Mouse (Mus musculus) CH12.LX (cell line): ENCODE results near the gene Cnst. TPM values are rescaled to one million over a fixed set of nuclear protein-coding genes. Genes with fewer than 3 reads are reported as not detected.
"Not testable (repeated sequence)": the region's sequence is repeated elsewhere in the genome, so short reads cannot be mapped to it uniquely, and the experiment has no call there.

Experiments
- DNase-seq: peaks from one replicate; pipeline ENCODE4 v3.0.0-alpha.2; 2013; ENCODE audit errors: extremely low read depth
- H3K27ac ChIP-seq: 2 replicates; pipeline ENCODE4 v1.5.1; 2012; ENCODE audit warnings: low read depth, mild to moderate bottlenecking, control low read depth, moderate library complexity; ENCODE audit not compliant: insufficient read depth
- H3K27me3 ChIP-seq: replicated peaks from 2 replicates; pipeline ENCODE3; 2012; ENCODE audit warnings: inconsistent platforms
- H3K36me3 ChIP-seq, 2 experiments: replicated peaks in 1 of 2; 2 replicates each; pipeline versions ENCODE3 to v1.6.1; 2012; ENCODE audit warnings: inconsistent platforms in 1 of 2, low read length in 1 of 2, mild to moderate bottlenecking in 1 of 2, mixed read lengths in 1 of 2, moderate library complexity in 1 of 2; ENCODE audit not compliant: control insufficient read depth in 1 of 2, insufficient read depth in 1 of 2
- H3K4me1 ChIP-seq, 2 experiments: 2 replicates each; pipeline ENCODE4 v1.6.1; 2012; ENCODE audit warnings: inconsistent platforms in 1 of 2, moderate library complexity in 1 of 2; ENCODE audit not compliant: insufficient read depth in 2 of 2, control insufficient read depth in 1 of 2
- H3K4me2 ChIP-seq: 2 replicates; pipeline ENCODE4 v1.6.1; 2012; ENCODE audit warnings: low read depth, mild to moderate bottlenecking, control low read depth; ENCODE audit not compliant: poor library complexity, insufficient read depth, severe bottlenecking
- H3K4me3 ChIP-seq, 3 experiments: fragments of 150-350 bp in 1 of 3; sonication (generic) in 1 of 3; replicated peaks in 1 of 3; 2 replicates each; pipeline versions ENCODE3 to v1.5.1; 2011 to 2012; ENCODE audit warnings: low read depth in 2 of 3, low read length in 2 of 3, mild to moderate bottlenecking in 2 of 3, moderate library complexity in 2 of 3, control low read depth in 1 of 3, improper control_type of control experiment in 1 of 3, inconsistent platforms in 1 of 3, mixed read lengths in 1 of 3; ENCODE audit not compliant: poor library complexity in 1 of 3
- H3K79me2 ChIP-seq: replicated peaks from 2 replicates; pipeline ENCODE4 v1.6.1; 2012; ENCODE audit warnings: mild to moderate bottlenecking, moderate library complexity; ENCODE audit not compliant: control insufficient read depth, poor library complexity, insufficient read depth, severe bottlenecking; ENCODE audit errors: extremely low read depth
- H3K9ac ChIP-seq: 2 replicates; pipeline ENCODE4 v1.6.1; 2012; ENCODE audit warnings: low read depth, mild to moderate bottlenecking, control low read depth, moderate library complexity; ENCODE audit not compliant: insufficient read depth
- H3K9me3 ChIP-seq: replicated peaks from 2 replicates; pipeline ENCODE3; 2012; ENCODE audit warnings: low read length, inconsistent platforms, mixed read lengths
- BHLHE40 ChIP-seq: IDR thresholded peaks from 2 replicates; pipeline ENCODE4 v1.6.1; 2011; ENCODE audit warnings: mild to moderate bottlenecking, low read depth, low read length, improper control_type of control experiment
- CHD1 ChIP-seq: IDR thresholded peaks from 2 replicates; pipeline ENCODE4 v1.6.1; 2012; ENCODE audit warnings: low read depth, low read length, improper control_type of control experiment, inconsistent platforms
- CHD2 ChIP-seq: IDR thresholded peaks from 2 replicates; pipeline ENCODE4 v1.6.1; 2011; ENCODE audit warnings: low read length, improper control_type of control experiment
- ELF1 ChIP-seq: IDR thresholded peaks from 2 replicates; pipeline ENCODE4 v1.6.1; 2014; ENCODE audit warnings: low read depth, mild to moderate bottlenecking, inconsistent platforms, low read length, improper control_type of control experiment
- EP300 ChIP-seq: IDR thresholded peaks from 2 replicates; pipeline ENCODE4 v1.6.1; 2011; ENCODE audit warnings: low read length, improper control_type of control experiment
- ETS1 ChIP-seq: conservative IDR thresholded peaks from 2 replicates; pipeline ENCODE4 v1.6.1; 2012; ENCODE audit warnings: low read depth, mild to moderate bottlenecking, inconsistent platforms, low read length, improper control_type of control experiment, moderate library complexity
- GABPA ChIP-seq: IDR thresholded peaks from 2 replicates; pipeline ENCODE4 v1.6.1; 2012; ENCODE audit warnings: low read depth, low read length, improper control_type of control experiment, inconsistent platforms; ENCODE audit not compliant: insufficient replicate concordance
- HCFC1 ChIP-seq: IDR thresholded peaks from 2 replicates; pipeline ENCODE4 v1.6.1; 2012; ENCODE audit warnings: low read depth, mild to moderate bottlenecking, inconsistent platforms, low read length, improper control_type of control experiment
- IRF4 ChIP-seq: IDR thresholded peaks from 2 replicates; pipeline ENCODE4 v1.6.1; 2014; ENCODE audit warnings: low read depth, mild to moderate bottlenecking, inconsistent platforms, low read length, improper control_type of control experiment
- KAT2A ChIP-seq: IDR thresholded peaks from 2 replicates; pipeline ENCODE4 v1.6.1; 2012; ENCODE audit warnings: low read length, improper control_type of control experiment, inconsistent platforms; ENCODE audit not compliant: insufficient replicate concordance
- MAFK ChIP-seq: IDR thresholded peaks from 2 replicates; pipeline ENCODE4 v1.6.1; 2011; ENCODE audit warnings: low read length, improper control_type of control experiment; ENCODE audit not compliant: insufficient replicate concordance
- MAX ChIP-seq: IDR thresholded peaks from 2 replicates; pipeline ENCODE4 v1.6.1; 2011; ENCODE audit warnings: low read length, improper control_type of control experiment
- MEF2A ChIP-seq: IDR thresholded peaks from 2 replicates; pipeline ENCODE4 v1.6.1; 2014; ENCODE audit warnings: low read depth, mild to moderate bottlenecking, inconsistent platforms, low read length, improper control_type of control experiment, borderline replicate concordance
- MXI1 ChIP-seq: IDR thresholded peaks from 2 replicates; pipeline ENCODE4 v1.6.1; 2011; ENCODE audit warnings: mild to moderate bottlenecking, low read depth, low read length, improper control_type of control experiment
- MYC ChIP-seq: IDR thresholded peaks from 2 replicates; pipeline ENCODE4 v1.6.1; 2011; ENCODE audit warnings: low read depth, mild to moderate bottlenecking, improper control_type of control experiment, low read length
- NELFE ChIP-seq: IDR thresholded peaks from 2 replicates; pipeline ENCODE4 v1.6.1; 2011; ENCODE audit warnings: low read depth, low read length, improper control_type of control experiment
- NRF1 ChIP-seq: IDR thresholded peaks from 2 replicates; pipeline ENCODE4 v1.6.1; 2014; ENCODE audit warnings: low read depth, mild to moderate bottlenecking, inconsistent platforms, low read length, improper control_type of control experiment, moderate library complexity
- POLR2A ChIP-seq: IDR thresholded peaks from 2 replicates; pipeline ENCODE4 v1.6.1; 2011; ENCODE audit warnings: low read depth, mild to moderate bottlenecking, improper control_type of control experiment, low read length
- RCOR1 ChIP-seq: conservative IDR thresholded peaks from 2 replicates; pipeline ENCODE4 v1.6.1; 2012; ENCODE audit warnings: low read depth, mild to moderate bottlenecking, inconsistent platforms, low read length, improper control_type of control experiment
- SIN3A ChIP-seq: IDR thresholded peaks from 2 replicates; pipeline ENCODE4 v1.6.1; 2012; ENCODE audit warnings: low read length, improper control_type of control experiment, inconsistent platforms
- SMC3 ChIP-seq: IDR thresholded peaks from 2 replicates; pipeline ENCODE4 v1.6.1; 2011; ENCODE audit warnings: low read depth, low read length, improper control_type of control experiment
- TBP ChIP-seq: conservative IDR thresholded peaks from 2 replicates; pipeline ENCODE4 v1.6.1; 2011; ENCODE audit warnings: low read depth, low read length, improper control_type of control experiment
- TCF12 ChIP-seq: IDR thresholded peaks from 2 replicates; pipeline ENCODE4 v1.6.1; 2014; ENCODE audit warnings: low read depth, mild to moderate bottlenecking, inconsistent platforms, low read length, improper control_type of control experiment
- UBTF ChIP-seq: IDR thresholded peaks from 2 replicates; pipeline ENCODE4 v1.6.1; 2012; ENCODE audit warnings: low read depth, mild to moderate bottlenecking, inconsistent platforms, low read length, improper control_type of control experiment, moderate library complexity
- USF1 ChIP-seq: IDR thresholded peaks from 2 replicates; pipeline ENCODE4 v1.6.1; 2014; ENCODE audit warnings: low read depth, mild to moderate bottlenecking, inconsistent platforms, low read length, improper control_type of control experiment
- USF2 ChIP-seq: conservative IDR thresholded peaks from 2 replicates; pipeline ENCODE4 v1.6.1; 2011; ENCODE audit warnings: low read depth, low read length, improper control_type of control experiment
- ZC3H11A ChIP-seq: IDR thresholded peaks from 2 replicates; pipeline ENCODE4 v1.6.1; 2012; ENCODE audit warnings: low read depth, mild to moderate bottlenecking, inconsistent platforms, low read length, improper control_type of control experiment
- ZKSCAN1 ChIP-seq: IDR thresholded peaks from 2 replicates; pipeline ENCODE4 v1.6.1; 2012; ENCODE audit warnings: low read depth, inconsistent platforms, low read length, improper control_type of control experiment, borderline replicate concordance
- ZMIZ1 ChIP-seq: IDR thresholded peaks from 2 replicates; pipeline ENCODE4 v1.6.1; 2012; ENCODE audit warnings: low read depth, mild to moderate bottlenecking, inconsistent platforms, low read length, improper control_type of control experiment
- dilution Hi-C: fragments of 300-500 bp; cut with MboI; formaldehyde crosslinking; loops from 2 replicates; pipeline ENCODE4 v1.14.3; 2020; ENCODE audit warnings: low sequenced_read_pairs; ENCODE audit not compliant: extremely low pct_unique_long_range_greater_than_20kb, extremely low pct_ligation_motif_present
- in situ Hi-C: fragments of 300-500 bp; cut with MboI; formaldehyde crosslinking; loops from 3 replicates; pipeline ENCODE4 v1.14.3; 2019; ENCODE audit warnings: low sequenced_read_pairs, low pct_ligation_motif_present, low pct_unique_long_range_greater_than_20kb, mixed read lengths
- polyA plus RNA-seq: library from polyadenylated mRNA; unstranded; fragments of >175 nt; gene quantifications from 2 replicates; pipeline ENCODE4 v1.2.1, GENCODE M21; 2012; ENCODE audit warnings: low read depth; ENCODE audit not compliant: insufficient read length
- total RNA-seq, 2 experiments: library from RNA; depleted of rRNA; stranded (reverse); fragments of 300-350 nt in 1 of 2; fragments of >200 nt in 1 of 2; gene quantifications; 2 replicates each; pipeline ENCODE4 v1.2.3; 2012 to 2014

The Cnst gene
- total RNA-seq (2012; rRNA removed) (9.2 and 10.2 TPM in 2 replicates), total RNA-seq (2014; rRNA removed) (8.5 and 9.3 TPM in 2 replicates), polyA plus RNA-seq (7.8 and 7.9 TPM in 2 replicates)

DNA sequence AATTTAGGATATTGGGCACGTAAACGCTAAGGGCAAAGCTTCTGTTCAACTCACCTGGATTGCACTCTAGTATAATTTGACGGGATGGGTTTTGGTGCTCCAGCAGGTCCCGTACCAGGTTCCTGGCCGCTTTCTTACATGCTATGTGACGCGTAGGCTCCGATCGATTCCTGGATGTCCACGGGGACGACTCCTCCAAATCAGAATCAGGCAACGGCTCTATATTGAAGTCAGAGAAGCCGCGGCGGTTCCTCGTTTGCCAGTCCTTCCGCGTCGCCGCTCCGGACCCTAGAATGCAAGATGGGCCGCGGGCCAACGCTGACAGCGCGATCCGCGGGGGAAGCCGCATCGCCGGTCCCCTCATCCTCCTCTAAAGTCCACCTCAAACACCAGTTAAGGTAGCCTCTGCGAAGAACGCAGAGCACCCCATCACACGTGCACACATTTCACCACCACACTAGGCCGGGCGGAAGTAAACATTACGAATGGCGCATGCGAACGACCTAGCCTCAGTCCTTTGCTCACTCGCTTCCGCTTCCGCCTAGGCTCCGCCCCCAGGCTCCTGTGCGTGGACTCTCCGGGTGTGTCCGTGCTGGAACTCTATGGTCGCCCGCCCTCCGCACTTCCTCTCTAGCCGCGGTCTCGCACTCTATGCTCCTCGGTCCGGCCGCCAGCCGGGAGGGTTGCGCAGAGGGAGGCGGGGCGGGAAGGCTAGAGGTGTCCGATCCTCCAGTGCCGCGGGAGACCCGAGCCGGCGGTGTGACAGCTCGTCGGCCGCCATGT is at the start of gene Cnst, which contains the start of gene Tfb2m:
TSS of gene Cnst (plus strand) at position 603 of the 783 bp plus-strand sequence.
TSS of gene Tfb2m (minus strand) at position 500 of the 783 bp plus-strand sequence.
- peak; percentile 98 for DNase-seq
- H3K9ac ChIP-seq = peak within 1 kb of the TSS; percentile 79
- TF ChIP-seq BHLHE40 (peak; percentile 85), ZMIZ1 (peak; percentile 47; the same call in 1 of the 2 replicates), SIN3A (peak; percentile 95), NRF1 (peak; percentile 83), ELF1 (peak; percentile 96), NELFE (peak; percentile 41), TBP (peak; percentile 54; the same call in 1 of the 2 replicates), MYC (peak; percentile 97), HCFC1 (peak; percentile 91), MXI1 (peak; percentile 98), MAX (peak; percentile 93), MEF2A (peak; percentile 7; the same call in 1 of the 2 replicates), KAT2A (peak; percentile 88; the same call in 1 of the 2 replicates), ETS1 (peak; percentile 31; the same call in 1 of the 2 replicates), GABPA (peak; percentile 79), TCF12 (peak; percentile 65; the same call in 1 of the 2 replicates), UBTF (0 out of 2 replicates have a peak, but pooled peaks have one; percentile 37), POLR2A (peak; percentile 48; the same call in 1 of the 2 replicates)
- H3K27ac ChIP-seq = peak within 1 kb of the TSS; percentile 38; the same call in 1 of the 2 replicates
- H3K9me3 ChIP-seq, in situ Hi-C loops, dilution Hi-C loops, H3K27me3 ChIP-seq: not testable (repeated sequence)
- peak within 1 kb of the TSS; percentile 83 to 89 (median 88) for H3K4me3 ChIP-seq
- H3K4me2 ChIP-seq = peak within 1 kb of the TSS; percentile 97
- H3K4me1 ChIP-seq = peaks cover 11 to 54% of the 10 kb centered on the region in 2 experiments
- H3K36me3 ChIP-seq = peaks cover 8 to 36% of the 10 kb centered on the region in 2 experiments
- H3K79me2 ChIP-seq = peaks cover 37% of the 10 kb centered on the region

DNA sequence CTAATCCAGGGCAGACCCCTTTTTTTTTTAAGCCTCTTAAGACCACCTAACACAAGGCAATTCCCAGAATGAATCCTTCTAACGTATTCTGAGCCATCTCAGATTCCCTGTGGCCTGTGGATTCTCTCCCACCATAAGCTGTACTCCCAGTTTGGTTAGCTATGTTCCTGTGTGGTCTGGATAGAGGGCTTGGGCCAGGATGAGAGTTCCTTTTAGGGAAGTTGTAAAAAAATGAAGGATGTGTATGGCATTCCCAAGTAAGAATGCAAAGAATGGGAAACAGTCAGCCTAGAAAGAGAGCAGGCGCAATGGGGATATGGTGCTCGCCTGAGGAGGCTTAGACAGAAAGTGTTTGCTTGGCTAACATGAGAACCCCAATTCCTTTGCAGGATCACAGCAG is 46.9 kb upstream of the Cnst start:
- H3K9ac ChIP-seq = no peak overlapping the region
- dilution Hi-C loops (no loop called here), in situ Hi-C loops (no loop called here)
- H3K9me3 ChIP-seq = no peaks in the 10 kb centered on the region
- H3K27ac ChIP-seq = no peak overlapping the region
- H3K4me1 ChIP-seq = no peaks in the 10 kb centered on the region
- no peak overlapping the region for H3K4me3 ChIP-seq
- H3K79me2 ChIP-seq = no peaks in the 10 kb centered on the region
- peaks cover 0 to 32% of the 10 kb centered on the region in 2 experiments for H3K36me3 ChIP-seq
- no peak for DNase-seq
- H3K4me2 ChIP-seq = no peak overlapping the region
- no peaks in the 10 kb centered on the region for H3K27me3 ChIP-seq
- TF ChIP-seq CHD2 (no peak), ZKSCAN1 (no peak), MAFK (no peak), TCF12 (no peak), USF2 (no peak), SMC3 (no peak), ELF1 (no peak), RCOR1 (no peak), ZC3H11A (no peak), IRF4 (no peak), BHLHE40 (no peak), GABPA (no peak), ETS1 (no peak), EP300 (no peak), MYC (no peak), MAX (no peak), CHD1 (no peak), USF1 (no peak)
